Mouse (Mus musculus): ENCODE data around the gene Ntrk3. TPM values are rescaled to one million over a fixed set of nuclear protein-coding genes. Genes with fewer than 3 reads are reported as not detected.

The Ntrk3 gene
- polyA plus RNA-seq (2015; fragmentation: Nextera tagmentation; extraction: Ambion mirVana) = 4.3 and 5.3 TPM in 2 replicates

DNA sequence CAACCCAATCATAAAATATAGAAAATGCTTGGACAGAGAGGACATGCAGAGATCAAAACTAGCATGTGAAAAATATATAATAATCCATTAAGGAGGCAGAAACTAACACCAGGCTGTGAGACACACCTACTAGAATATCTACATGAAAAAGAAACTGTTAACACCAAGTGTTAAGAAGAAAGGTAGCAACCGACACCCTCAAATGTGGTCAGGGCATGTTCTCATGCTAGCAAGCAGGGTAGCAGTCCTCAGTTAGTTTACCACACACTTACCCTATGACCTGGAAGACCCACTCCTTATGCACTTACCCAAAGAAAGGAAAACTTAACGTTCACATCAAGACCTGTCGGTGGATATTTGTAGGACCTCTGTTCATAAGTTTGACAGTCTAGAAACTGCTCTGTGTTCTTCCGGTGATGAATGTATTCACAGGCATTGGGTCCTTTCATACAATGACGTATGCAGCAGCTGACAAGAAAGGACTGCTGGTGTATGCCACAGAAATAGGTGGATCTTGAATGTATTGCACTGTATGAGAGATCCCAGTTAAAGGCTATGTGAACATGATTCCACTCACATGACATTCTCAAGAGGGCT is at the start of gene Ntrk3:
Gene Ntrk3, minus strand, starts transcription at position 399 of the 597 bp plus-strand sequence.

DNA sequence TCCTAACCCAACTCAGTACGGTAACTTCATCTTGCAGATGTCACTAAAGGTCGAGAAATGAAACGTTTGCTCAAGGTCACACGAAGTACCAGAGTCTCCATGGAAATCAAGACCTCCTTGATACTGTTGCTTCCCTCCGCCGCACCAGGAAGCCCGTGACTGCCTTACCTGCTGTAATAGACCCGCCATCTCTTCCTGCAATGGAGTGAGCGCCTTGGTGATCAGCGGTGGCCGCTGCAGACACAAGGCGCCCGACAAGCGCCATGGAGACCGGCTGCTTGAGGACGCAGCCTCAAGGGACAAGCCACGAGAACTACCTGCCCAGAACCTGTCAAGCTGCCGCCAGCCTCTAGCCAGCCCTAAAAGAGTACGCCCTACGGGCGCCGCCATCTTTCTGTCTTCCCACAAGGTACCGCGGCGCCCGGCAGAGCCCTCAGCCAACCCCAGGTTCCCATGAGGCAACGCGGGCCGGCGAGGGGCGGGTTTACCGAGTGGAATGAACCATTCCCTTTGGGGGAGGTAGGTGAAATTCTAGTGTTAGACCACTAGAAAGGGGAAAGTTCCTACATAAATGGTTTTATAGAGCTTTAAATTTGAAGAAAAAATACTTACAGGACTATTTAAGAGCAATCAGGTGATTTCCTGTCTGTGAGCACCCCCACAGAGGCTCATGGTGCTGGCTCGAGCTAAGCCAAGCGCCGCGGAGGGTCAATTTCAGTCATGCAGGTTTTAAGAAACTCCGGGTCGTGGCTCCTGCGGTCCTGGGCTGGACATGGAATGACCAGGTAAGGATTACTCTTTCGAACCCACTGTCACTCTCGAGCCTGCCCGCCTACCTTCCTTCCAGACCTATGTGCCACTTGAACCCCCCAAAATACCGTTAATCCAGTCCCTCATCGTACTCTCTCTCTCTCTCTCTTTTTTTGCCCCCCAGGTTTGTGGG is 45.1 kb upstream of the Ntrk3 start, which contains the start of the genes Mrps11 and Mrpl46:
Gene Mrps11, plus strand, starts transcription at position 481 of the 943 bp plus-strand sequence.
Gene Mrpl46, minus strand, starts transcription at position 893 of the 943 bp plus-strand sequence.

Other genes with a start within 250 kb of the Ntrk3 start
- gene Mrps11, start 45.1 kb upstream of the Ntrk3 start, polyA plus RNA-seq (2015; fragmentation: Nextera tagmentation; extraction: Ambion mirVana) = 105 and 132 TPM in 2 replicates
- 102 and 105 TPM in 2 replicates for gene Mrpl46, start 45.5 kb upstream of the Ntrk3 start, polyA plus RNA-seq (2015; fragmentation: Nextera tagmentation; extraction: Ambion mirVana)
- 8.6 and 12.5 TPM in 2 replicates for gene Det1, start 109.3 kb upstream of the Ntrk3 start, polyA plus RNA-seq (2015; fragmentation: Nextera tagmentation; extraction: Ambion mirVana)
- gene Aen, start 157.8 kb upstream of the Ntrk3 start, polyA plus RNA-seq (2015; fragmentation: Nextera tagmentation; extraction: Ambion mirVana) = 16.5 and 23.8 TPM in 2 replicates
- 17.9 and 18.1 TPM in 2 replicates for gene Isg20, start 175.4 kb upstream of the Ntrk3 start, polyA plus RNA-seq (2015; fragmentation: Nextera tagmentation; extraction: Ambion mirVana)

Data from adrenal gland, postnatal 0 days (tissue).